Mouse (Mus musculus) right cerebral cortex, postnatal 10 days (tissue): ENCODE measurements around the gene F2rl1.
A peak's percentile ranks its signal among the peaks of the same experiment; 100 is the strongest.
"Not testable (repeated sequence)": the region's sequence is repeated elsewhere in the genome, so short reads cannot be mapped to it uniquely, and the experiment has no call there.

Experiments
- DNase-seq, 2 experiments: peaks; one replicate each; pipeline ENCODE4 v3.0.0; 2021; ENCODE audit warnings: low spot score in 2 of 2

Gene F2rl1

GRCm38 (mm10) chr13:95534131-95534561, 9.1 kb upstream of the F2rl1 start:
- DNase-seq, result no peak

GRCm38 (mm10) chr13:95533640-95534039, 8.6 kb upstream of the F2rl1 start:
- no peak for DNase-seq

- DNase-seq, result not testable (repeated sequence)
Measured at GRCm38 (mm10) chr13:95533121-95533520, 8.1 kb upstream of the F2rl1 start.

DNA sequence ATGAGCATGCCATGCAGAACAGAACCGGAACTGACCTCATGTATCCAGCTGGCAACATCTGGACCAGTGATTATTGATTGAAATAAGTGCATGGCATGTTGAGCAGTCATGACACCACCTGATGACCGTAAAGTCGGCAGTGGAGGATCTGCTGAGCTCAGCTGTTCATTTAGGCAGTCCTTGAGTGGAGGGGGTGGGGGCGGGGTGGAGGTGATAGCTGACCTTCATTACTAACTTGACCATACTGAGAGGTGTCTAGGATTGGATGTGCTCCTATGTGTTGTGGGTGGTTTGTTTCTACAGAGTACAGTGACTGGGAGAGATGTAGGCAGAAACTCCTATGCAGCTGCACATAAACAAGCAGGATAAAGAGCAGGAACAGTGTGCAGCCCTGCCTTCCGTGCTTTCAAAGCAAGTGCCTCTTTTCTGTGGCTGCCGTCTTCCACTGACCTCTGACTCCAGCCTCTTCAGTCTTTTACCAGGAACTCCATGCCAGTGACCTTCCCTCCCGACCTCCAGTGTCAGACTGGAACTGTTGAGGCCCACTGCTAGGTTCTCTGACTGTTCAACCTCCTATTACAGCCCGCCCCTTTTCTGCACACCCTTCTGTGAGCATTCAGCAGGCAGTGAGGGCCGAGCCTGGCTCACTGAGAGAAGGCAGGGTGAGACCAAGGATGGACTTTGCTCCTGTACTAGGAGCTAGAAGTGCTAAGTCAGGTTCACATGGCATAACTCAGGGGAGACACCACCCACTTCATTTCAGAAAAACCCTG, 6.4 kb upstream of the F2rl1 start:
- no peak for DNase-seq

- DNase-seq, result no peak
Measured at GRCm38 (mm10) chr13:95529246-95529645, 4.2 kb upstream of the F2rl1 start.

- DNase-seq, result no peak
Measured at GRCm38 (mm10) chr13:95524424-95524673, 678 bp downstream of the F2rl1 start.

DNA sequence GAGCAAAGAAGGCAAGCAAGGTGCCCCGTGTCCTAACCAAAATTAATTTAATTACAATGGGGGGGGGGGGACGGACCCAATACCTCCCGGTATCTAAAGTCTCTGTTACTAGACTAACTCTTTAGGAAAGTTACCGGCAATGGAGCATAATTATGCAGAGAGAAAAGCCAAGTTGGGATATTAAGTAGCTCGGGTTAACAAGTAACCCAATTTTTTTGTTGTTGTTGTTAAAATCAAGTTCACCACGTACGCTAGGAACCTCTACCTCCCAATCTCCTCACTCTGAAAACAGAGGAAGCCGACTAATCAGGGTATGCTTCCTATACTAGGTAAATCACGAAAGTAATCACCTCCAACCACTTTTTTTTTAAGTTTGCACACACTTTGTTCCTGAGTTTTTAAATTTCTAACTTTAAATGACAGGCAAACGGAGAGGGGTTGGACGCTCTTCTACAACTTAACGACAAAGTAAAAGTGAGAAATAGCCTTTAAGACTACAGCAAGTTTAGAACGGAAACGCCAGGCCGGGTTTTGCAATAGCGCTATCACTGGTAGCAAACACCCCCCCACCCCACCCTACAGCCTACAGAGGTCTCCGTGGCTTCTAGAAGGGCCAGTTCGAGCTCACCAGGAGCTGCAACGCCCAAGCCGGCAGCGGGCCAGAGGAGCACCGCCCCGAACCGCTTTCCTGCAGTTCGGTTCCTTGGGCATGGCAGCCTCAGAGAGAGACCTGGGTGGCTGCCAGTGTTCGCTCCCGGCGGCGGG, 1.2 kb downstream of the F2rl1 start:
- no peak for DNase-seq

GRCm38 (mm10) chr13:95522176-95522575, 2.9 kb downstream of the F2rl1 start:
- DNase-seq, result no peak

GRCm38 (mm10) chr13:95521029-95521428, 4.0 kb downstream of the F2rl1 start:
- no peak for DNase-seq

- DNase-seq, result no peak
Measured at GRCm38 (mm10) chr13:95514756-95515155, 10.3 kb downstream of the F2rl1 start.

- no peak for DNase-seq
Measured at GRCm38 (mm10) chr13:95510054-95510453, 15.0 kb downstream of the F2rl1 start.

DNA sequence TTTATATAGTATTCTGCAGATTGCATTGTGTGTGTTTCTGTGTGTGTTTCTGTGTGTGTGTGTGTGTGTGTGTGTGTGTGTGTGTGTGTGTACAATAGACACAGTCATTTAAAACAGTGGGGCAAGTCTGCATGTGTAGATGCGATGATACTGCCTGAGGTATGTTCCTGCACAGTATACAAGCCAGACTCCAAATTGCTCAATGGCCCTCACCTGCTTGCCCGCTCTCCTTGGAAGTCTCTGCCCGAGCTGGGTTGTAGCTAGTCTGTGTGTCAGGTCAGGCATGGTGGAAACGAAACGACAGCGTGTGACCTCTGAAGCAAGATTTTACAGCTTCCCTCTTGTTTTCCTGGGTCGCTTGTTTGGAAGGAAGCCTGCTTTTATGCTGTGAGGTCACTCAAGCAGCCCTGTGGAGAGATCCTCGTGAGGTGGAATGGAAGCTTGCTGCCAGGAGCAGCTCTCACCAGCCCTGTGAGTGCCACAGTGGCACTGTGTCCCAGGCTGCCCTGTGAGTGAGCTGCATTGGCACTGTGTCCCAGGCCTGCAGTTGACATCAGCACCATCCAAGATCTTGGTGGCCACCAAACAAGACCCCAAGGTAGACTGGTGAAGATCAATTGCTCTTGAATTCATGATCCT, 21.6 kb downstream of the F2rl1 start:
- no peak for DNase-seq

DNA sequence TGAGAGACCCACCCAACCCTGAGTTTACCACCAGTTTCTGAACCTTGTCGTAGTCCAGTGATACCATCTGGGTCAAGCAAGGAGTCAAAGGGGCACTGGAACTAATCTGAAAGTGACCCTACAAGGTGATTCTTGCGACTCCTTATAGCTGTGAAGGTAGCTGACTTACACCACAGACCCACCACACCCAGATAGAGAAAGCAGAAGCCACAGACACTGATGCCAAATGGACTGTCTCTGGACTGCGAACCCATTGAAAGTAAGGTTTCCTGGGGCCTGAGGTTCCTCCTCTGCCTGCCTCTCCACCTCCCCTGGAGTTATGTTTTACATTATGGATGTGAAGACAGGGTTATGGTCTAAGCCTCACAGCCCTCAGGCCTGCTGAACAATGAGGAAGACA, 28.4 kb downstream of the F2rl1 start:
- no peak for DNase-seq

- DNase-seq, result no peak
Measured at GRCm38 (mm10) chr13:95494812-95495211, 30.2 kb downstream of the F2rl1 start.

DNA sequence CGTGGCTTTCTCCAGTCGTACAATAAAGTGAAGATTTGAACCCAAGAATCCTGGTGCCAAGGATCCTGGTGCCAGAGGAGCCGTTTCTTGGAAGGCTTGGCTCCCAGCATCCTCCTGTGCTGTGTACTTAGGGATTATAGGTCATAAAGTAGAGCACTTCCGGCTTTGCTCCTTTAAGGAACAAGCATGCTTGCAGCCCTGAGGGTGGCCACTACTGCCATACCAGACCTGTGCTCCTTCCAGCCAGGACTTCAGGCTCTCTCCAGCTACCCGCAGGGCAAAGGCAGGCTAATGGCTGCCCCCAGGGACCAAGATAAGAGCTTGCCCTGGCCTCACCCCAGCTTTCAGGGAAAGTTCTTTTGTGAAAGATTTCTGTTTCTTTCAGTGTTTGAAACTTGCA, 31.7 kb downstream of the F2rl1 start:
- no peak for DNase-seq

DNA sequence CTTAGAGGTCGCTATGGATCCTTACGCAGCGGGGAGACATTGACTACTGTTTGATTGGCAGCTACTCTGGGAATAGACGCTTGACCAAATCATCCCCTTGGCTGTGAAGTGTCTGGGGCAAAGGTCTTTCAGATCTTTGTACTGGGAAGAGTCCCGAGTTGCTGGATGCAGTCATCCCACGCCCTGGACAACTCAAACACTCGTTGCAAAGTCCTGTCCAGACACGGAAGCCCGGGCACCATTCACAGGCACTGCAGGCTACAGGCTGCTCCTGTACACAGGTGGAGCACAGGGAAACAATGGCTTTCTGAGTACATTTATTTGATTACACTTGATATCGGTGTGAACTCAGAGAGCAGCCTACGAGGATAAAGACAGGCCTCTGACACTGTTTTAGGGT, 33.7 kb downstream of the F2rl1 start:
- DNase-seq, result no peak

GRCm38 (mm10) chr13:95484664-95485063, 40.4 kb downstream of the F2rl1 start:
- peak in 1 of 2 experiments; percentile 42 for DNase-seq

- DNase-seq, result peak; percentile 71 to 84
Measured at GRCm38 (mm10) chr13:95481428-95481827, 43.6 kb downstream of the F2rl1 start.

DNA sequence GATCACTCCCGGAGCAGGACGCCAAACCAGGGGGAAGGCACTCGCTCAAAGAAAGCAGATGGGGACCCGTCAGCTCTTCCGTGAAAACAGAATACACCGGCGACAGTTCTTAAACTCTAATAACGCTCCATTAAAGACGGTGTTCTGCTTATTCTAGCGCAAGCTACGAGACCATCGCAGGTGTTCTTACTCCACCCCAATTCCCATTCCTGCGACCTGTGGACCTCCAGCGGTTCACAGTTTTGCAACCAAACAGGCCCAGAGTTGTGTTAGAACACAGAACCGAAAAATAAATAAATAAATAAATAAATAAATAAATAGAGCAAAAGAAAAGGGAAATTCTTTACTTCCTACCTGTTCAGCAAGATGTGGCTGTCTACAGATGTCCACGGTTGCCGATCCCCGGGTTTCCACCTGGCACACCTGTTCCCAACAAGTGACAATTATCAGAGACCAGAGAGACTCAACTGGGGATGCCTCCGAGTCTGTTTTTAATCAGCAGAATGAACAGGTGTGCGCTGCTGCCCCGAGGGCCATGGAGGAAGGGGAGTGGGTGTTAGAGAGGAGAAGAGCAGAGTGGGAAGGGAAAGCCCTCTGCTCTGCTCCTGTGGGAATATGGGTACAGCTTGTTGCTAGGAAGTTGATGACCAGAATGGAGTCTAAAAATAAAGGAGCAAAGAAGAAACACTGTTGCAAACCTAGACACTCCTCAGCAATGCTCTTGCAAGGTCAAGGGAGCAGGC, 46.2 kb downstream of the F2rl1 start, which contains the start of gene S100z:
S100z (minus strand) TSS at position 51 of the 743 bp plus-strand sequence.
- DNase-seq, result no peak

- no peak for DNase-seq
Measured at GRCm38 (mm10) chr13:95477173-95477572, 47.9 kb downstream of the F2rl1 start.

- no peak for DNase-seq
Measured at GRCm38 (mm10) chr13:95475124-95475523, 49.9 kb downstream of the F2rl1 start.

GRCm38 (mm10) chr13:95474294-95474693, 50.7 kb downstream of the F2rl1 start:
- no peak for DNase-seq
